Mouse (Mus musculus): ENCODE measurements around the gene Dctd.

The Dctd gene

DNA sequence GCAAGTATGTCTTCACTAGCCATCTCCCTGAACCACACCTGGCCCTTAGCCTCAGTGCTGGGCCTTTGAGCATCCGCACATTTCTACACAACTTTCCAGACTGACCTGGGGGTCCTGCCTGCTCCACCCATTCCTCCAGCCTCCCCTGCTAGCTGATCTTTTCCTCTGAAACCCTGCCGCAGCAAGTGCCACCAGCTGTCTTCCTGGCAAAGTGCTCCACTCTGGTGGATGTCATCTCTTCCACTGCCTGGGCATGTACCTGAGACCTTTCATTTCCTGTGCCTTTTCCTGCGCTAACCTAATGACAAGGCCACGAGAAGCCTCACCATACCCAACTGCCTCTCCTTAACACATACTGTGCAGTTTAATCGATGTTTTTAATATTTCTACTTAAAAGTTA, 46.9 kb downstream of the Dctd start:
- 85% methylated on average over 5 of the region's 5 CpGs for WGBS

DNA sequence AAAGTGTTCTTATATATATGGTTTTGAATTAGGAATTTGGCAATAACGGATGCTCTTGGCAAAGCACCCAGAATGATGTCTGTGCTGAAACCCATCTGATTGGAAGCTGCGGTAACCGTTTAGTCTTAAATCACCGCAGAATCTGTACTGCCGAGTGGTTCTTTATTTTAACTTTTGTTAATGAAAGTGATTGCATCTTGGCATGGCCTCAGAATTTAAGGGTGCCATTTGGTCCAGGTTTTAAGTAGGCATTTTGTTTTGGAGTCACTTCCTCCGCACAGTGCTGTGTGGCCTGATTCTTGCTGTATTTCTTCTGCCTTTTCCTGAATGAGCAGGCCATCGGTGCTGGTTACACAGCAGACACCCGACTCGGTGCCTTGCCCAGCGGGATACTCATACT, 47.6 kb downstream of the Dctd start:
- WGBS, result 56% methylated on average over 10 of the region's 10 CpGs

DNA sequence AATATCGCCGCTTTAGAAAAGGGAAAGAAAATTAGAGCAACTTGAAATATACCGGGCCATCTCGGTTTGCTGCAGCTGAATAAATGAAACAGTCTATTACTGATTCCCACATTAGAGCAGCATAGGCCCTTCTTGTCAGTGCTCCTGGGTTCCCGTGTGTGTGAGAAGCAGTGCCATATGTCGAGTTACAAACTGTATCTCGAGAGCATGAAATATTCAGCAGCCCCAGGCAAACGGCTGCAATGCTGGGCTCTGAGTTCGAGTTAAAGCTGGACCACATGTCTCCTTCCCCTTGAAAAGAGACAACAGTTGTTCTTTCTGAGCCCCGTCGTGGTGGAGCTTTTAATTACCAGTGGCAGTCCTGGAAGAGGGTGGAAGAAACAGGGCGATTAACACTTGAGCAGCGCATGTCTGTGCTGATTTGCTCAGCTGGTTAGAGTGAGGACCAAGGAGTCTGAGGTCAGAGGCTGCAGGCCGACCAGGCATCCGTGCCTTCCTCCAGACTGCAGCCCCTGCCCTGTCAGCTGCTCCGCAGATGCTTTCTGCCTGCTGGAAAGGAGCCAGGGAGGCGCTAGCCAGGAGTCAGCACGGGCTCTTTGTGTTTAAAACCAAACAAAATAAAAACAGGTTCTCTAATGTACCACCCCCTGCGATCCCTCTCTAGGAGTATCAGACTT, 53.3 kb downstream of the Dctd start:
- 38% methylated on average over 19 of the region's 19 CpGs for WGBS

DNA sequence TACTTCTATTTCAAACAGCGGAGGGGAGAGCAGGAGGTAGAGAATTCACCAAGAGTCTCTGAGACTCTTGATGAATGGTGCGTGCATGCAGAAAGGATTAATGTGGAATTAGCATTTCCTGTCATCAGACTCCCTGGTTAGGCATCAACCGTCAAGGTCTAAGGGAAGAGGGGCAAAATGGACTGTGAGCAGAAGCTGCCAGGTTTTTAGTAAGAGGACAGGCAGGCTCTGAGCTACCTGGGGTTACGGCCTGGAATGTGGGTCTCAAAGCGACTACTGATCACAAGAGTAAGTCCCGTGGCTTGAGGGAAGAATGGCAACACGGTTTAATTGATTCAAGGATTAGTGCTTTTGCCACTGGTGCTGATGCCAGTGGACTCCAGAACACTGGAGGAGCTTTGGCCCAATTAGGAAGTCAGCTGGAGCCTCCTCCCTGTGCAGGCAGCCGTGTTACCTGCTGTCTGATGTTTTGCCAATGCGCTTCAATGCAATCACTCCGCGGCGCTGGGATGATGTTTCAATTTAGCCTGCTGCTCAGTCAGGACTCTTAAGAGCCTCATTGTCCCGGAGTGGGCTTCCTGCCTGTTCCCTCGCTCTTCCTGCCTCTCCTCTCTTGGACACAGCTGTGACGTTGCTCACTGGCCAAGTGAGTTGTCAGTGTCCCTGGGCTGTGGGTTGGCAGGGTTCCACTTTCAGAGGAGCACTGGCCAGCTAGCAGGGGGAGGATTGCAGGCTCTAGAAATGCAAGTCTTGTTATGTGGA, 54.6 kb downstream of the Dctd start:
- WGBS, result 26% methylated on average over 15 of the region's 15 CpGs

DNA sequence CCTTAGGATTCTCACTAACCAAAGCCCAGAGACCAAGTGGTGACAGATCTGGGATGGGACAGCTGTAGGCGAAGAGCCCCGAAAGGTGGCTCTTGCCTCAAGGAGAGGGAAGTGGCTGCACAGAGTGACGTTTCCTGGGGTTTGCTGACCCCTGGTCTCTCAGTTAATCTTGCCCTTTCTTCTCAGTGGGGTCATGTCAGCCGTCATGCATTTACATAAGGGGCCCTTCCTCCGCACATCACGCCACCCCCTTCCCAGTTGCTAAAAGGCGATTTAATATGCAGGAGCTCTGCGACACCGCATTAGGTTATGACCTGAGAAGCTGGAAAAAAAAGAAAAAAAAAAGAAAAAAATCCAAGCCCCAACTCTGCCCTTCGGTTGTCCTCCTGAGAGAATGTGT, 58.8 kb downstream of the Dctd start:
- WGBS, result 79% methylated on average over 10 of the region's 10 CpGs

DNA sequence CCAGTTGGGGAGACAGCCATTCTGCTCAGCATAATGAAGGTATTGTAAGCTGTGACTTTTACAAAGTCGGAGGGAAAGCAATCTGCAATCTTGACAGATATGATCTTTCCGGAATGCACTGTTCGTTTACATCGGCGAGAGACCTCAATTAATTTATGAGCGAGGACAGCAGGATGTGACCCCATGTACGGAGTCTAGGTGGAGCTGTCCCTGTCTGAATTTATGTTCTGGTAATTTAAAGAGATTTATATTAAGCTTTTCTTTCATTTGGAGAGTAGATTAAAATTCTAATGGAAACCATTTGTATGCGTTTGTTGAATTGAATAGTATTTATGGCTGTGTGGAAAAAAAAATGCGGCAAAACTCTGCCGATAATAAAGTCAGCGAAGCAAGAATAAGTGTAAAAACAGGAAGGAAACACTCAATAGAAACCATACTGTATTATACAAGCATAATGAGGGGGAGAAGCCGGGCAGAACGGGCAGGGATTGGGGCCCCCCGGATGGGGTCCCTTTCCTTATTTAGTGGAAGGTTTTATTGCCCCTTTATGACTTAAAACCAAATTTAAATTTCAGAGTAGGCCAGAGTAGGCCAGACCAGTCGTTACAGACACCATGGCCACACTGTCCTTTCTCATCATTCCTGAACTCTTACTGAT, 59.8 kb downstream of the Dctd start:
- 82% methylated on average over 15 of the region's 15 CpGs for WGBS

DNA sequence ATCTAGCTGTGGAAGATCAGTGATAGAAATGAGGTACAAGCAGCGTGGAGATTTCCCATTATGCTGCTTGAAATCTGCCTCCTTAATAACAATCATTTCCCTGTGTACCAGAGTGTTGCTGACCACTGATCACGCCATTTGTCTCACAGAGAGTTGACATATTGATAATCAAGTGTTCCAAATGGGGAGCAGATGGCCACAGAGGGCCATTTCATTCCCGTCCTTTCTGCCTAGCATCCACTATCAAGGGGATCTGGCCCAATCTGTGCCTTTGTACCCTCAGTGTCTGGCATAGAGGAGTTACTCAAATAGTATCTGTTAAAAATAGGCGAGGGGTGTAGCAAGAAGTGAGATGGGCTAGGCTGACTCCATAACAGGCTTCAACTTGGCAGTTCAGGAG, 78.5 kb downstream of the Dctd start:
- 83% methylated on average over 4 of the region's 4 CpGs for WGBS

DNA sequence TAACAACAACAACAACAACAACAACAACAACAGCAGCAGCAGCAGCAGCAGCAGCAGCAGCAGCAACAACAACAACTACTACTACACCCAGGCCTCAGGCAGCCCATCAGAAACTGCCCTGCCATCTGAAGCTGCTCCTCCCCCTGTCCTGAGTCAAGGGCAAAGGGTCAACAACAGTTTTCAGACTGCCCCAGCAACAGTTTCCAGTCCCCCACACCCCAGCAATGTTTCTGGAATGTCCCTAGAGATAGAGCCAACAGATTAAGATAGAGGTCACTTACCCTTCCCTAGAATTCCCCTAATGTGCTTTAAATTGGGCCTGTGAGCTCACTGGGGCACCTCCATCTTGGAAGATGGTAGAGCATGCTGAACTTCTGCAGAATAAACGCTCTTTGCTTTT, 79.0 kb downstream of the Dctd start:
- WGBS, result 91% methylated on average over 1 of the region's 1 CpGs

DNA sequence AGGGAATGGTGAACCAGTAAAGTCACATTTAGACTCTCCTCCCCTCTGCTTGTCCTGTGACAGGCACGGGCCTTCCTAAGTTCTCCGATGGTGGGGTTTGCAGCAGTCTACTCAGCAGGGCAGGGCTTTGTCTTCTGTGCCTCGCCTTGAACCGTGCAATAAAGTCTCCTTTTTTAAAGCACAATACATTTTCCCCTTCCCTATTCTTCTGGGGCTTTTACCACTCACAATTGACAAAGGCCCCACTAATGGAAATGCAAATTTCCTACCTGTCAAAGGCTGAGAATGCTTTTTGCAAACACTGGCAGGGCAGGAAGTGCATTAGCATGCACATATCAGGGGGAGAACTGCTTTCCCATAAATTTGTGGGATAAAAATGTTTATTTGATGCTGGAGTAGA, 80.1 kb downstream of the Dctd start:
- 76% methylated on average over 4 of the region's 4 CpGs for WGBS

DNA sequence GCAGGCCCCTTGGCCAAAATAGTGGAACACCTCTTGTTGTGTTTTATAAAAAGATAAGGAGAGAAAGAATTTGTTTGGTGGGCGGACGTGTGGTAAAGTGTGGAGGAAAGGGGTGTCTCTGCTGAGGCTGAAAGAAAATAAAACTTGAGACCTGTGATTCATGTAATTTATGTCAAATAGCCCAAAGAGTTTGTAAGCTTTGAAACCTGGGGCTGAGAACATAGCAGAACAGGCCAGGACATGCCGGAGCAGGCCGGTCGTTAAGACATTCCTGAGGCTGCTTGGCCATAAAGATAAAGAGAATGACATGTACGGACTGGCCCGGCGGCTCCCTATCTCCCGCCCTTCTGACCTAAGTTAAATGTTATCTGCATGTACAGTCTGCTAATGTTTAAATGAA, 81.3 kb downstream of the Dctd start:
- WGBS, result 95% methylated on average over 9 of the region's 9 CpGs

DNA sequence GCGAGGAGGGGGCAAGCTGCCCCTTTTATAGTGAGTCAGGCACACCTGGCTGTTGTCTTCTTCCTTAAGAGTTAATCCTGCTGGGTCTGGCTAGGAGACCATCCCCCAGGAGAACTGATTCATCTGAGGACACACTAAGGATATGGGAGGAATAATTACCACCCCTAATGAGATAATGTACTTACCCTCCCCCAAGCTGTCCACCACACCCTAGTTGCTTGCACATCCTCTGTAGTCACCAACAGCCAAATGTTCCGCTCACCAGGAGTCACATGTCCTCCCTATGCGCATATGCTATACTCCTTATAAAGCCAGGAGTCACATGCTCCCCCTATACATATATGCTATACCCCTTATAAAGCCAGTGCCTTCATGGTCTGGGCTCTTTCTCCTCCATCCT, 82.1 kb downstream of the Dctd start:
- 96% methylated on average over 3 of the region's 3 CpGs for WGBS

DNA sequence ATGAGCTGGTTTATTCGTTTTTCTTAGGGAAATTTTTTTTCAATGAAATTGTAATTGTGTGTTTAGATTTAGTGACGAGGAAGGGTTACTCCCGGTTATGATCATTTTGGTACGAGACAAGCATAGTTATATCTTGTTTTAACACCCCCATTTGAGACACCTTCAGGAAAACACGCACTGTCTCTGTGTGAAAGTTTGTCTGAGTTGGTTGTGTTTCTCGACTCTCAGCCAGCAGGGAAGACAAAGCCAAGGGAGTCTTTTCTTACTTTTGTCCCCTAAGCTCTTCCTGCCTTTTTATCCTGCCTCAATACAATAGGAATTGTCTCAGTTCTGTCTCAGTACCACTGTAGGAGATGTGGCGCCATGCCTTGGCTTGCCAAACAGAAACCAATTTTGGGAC, 84.9 kb downstream of the Dctd start:
- 49% methylated on average over 7 of the region's 7 CpGs for WGBS

DNA sequence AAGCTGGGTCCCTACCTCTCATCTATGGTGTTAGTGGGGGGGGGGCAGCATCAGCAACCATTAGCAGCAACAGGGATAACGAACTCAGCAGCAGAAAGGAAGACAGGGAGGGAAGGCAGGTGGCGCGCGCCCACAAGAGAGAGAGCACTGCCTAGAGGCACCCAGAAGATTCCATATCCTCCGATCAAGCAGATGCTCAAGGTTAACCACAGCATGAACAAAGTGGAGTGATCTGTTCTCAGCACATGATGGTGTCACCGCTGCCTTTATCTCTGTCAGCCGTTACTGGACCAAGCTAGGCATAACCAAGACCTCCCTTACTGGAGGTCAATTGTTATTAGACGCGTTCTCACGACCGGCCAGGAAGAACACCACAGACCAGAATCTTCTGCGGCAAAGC, 89.7 kb downstream of the Dctd start:
- 97% methylated on average over 12 of the region's 12 CpGs for WGBS

DNA sequence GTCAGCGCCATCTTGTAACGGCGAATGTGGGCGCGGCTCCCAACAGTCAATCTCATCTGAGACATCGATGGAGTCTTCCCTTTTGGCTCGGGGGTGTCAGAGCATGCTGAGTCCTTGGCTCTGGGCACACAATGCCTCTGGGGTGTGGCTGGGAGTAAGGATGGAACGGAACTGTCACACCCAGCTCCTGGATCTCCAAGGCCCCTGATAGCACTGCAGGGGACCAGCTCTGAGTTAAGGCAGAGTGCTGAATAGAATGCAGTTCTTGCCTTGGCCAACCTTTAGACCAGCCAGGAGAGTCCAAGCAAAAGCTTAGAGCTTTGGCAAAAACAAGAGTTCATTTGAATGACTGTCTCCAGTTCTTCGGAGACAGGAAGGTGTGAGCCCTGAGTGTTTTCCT, 97.1 kb downstream of the Dctd start:
- WGBS, result 91% methylated on average over 9 of the region's 9 CpGs

DNA sequence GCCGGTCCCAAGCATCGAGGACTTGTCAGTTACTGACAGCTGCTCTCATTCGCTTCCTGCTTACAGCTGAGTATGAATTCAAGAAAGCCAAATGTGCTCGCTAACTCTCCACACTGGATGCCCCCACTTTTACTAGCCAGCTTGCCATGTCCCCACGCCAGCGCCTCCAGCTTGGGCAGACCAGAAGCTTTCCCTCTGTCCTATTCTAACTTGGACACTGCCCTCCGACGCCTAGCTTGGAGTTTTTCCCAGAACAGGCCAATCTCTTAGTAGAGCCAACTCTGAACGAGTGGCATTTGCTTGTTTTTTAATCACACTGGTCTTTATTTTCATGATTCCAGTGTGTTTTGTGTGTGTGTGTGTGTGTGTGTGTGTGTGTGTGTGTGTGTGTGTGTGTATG, 100.3 kb downstream of the Dctd start:
- WGBS, result 53% methylated on average over 9 of the region's 9 CpGs

DNA sequence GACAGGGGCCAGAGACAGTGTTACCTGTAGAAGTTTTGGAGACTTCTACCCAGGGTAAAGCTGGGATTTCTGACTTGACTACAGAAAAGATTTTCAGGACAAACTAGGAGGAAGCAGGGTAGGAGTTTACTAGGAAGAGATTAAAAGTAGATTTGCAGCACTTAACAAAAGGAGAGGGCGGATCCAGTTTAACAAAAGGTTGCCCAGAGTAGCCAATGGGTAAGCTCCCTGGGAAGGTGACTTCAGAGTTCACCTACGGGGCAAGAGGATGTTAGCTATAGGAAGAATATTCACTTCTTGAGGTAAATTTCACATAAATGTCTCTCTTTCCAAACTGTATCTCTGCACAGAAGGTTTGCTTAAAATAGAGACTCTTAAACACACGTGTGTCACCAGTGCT, 103.7 kb downstream of the Dctd start:
- WGBS, result 53% methylated on average over 3 of the region's 3 CpGs
